Mouse (Mus musculus) embryonic fibroblast, embryonic 13.5 days (primary cell): ENCODE measurements around the gene Pgm5. TPM values are rescaled to one million over a fixed set of nuclear protein-coding genes. Genes with fewer than 3 reads are reported as not detected.

Experiments used
- H3K27ac ChIP-seq: 2 replicates; pipeline ENCODE4 v1.5.1; 2012; ENCODE audit warnings: low read length, control low read depth, inconsistent platforms; ENCODE audit not compliant: insufficient read depth
- H3K4me1 ChIP-seq: 2 replicates; pipeline ENCODE4 v1.6.1; 2011; ENCODE audit warnings: low read length; ENCODE audit not compliant: control insufficient read depth, insufficient read depth
- H3K4me3 ChIP-seq: 2 replicates; pipeline ENCODE4 v1.5.1; 2011; ENCODE audit warnings: mild to moderate bottlenecking, control low read depth, low read length; ENCODE audit not compliant: insufficient read depth
- CTCF ChIP-seq: IDR thresholded peaks from 2 replicates; pipeline ENCODE4 v1.5.1; 2011; ENCODE audit warnings: mild to moderate bottlenecking, control low read depth, low read length, moderate library complexity, borderline replicate concordance; ENCODE audit not compliant: insufficient read depth
- POLR2A ChIP-seq: IDR thresholded peaks from 2 replicates; pipeline ENCODE4 v1.6.1; 2011; ENCODE audit warnings: low read depth, mild to moderate bottlenecking, control low read depth, low read length, moderate library complexity
- polyA plus RNA-seq: library from polyadenylated mRNA; stranded (reverse); fragments of >200 nt; gene quantifications from 2 replicates; pipeline ENCODE4 v1.2.4, GENCODE M21; 2011; ENCODE audit warnings: low read depth; ENCODE audit not compliant: missing spikeins, insufficient read length

Pgm5 gene
- polyA plus RNA-seq, 1 experiment, result 32.8 TPM

GRCm38 (mm10) chr19:24738786-24739185 lies 122.9 kb downstream of the Pgm5 start:
- H3K4me1 ChIP-seq, result peaks cover 3% of the 10 kb centered on the region; the same call in 1 of the 2 replicates
- TF ChIP-seq POLR2A (no peak), CTCF (no peak)
- no peak overlapping the region for H3K27ac ChIP-seq
- no peak overlapping the region for H3K4me3 ChIP-seq

DNA sequence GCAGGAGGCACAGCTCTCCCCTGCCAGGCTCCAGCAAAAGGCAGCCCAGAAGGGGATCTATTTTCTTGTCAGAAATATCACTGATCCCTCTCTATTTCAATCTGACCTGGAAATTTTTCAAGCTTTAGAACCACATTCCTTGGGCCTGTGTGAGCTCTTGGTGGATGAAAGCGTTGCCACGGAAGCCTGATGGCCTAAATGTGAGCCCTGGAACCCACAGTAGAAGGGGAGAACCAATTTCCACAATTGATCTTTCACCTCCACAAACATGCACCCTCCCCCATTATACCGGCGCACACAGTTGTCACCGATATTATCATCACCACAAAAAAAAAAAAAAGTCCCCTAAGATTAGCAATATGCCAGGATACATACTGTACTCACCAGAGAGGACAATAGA lies 123.6 kb downstream of the Pgm5 start:
- Histone ChIP-seq H3K4me1 (peaks cover 3% of the 10 kb centered on the region; the same call in 1 of the 2 replicates), H3K27ac (no peak overlapping the region), H3K4me3 (no peak overlapping the region)
- TF ChIP-seq CTCF (no peak), POLR2A (no peak)

GRCm38 (mm10) chr19:24735484-24736128 lies 126.0 kb downstream of the Pgm5 start:
- Histone ChIP-seq H3K4me1 (peaks cover 3% of the 10 kb centered on the region; the same call in 1 of the 2 replicates), H3K4me3 (no peak overlapping the region), H3K27ac (peak overlapping the region; percentile 76)
- TF ChIP-seq CTCF, result no peak
- TF ChIP-seq POLR2A, result no peak

DNA sequence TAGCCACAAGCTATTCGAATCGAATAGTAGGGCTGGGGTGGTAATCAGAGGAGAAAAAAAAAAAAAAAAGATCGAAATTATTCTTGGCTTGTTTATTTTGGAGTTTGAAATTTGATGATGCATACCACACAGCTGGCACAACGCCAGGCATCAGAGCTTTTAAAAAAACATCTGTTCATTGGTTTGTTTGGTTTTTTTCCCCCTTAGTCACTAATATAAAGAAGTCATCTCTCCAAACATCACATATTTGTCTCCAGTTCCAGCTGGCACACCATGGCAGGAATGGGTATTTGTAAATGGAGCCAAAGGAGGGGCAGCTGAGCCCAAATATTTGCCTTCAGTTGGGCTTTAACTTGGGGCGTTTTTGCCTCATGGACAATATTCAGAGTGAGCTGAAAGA lies 131.0 kb downstream of the Pgm5 start:
- no peak overlapping the region for H3K4me3 ChIP-seq
- H3K27ac ChIP-seq, result no peak overlapping the region
- TF ChIP-seq POLR2A, result no peak
- H3K4me1 ChIP-seq, result peaks cover 5% of the 10 kb centered on the region

GRCm38 (mm10) chr19:24724362-24724761 lies 137.3 kb downstream of the Pgm5 start:
- no peak overlapping the region for H3K27ac ChIP-seq
- no peak overlapping the region for H3K4me3 ChIP-seq
- no peak for TF ChIP-seq POLR2A
- no peak for TF ChIP-seq CTCF
- H3K4me1 ChIP-seq, result peaks cover 10% of the 10 kb centered on the region

DNA sequence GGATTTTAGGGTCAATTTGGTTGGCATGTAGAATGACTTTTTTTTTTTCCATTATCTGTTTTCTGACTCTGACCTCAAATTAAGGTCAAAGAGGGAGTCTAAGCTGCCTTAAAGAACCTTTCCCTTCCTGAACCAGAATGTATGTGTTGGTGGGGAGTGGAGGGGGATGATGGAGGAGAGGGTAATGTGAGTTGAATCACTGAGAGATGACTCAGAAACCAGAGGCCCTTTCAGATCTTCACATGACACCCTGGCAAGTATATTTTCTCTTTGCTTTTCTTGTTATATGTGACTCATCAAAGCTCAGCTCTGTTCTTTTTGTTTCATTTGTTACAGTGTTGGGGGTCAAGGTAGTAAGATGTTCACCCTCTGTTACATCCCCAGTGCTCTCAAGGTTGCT lies 141.2 kb downstream of the Pgm5 start:
- H3K4me1 ChIP-seq, result peaks cover 10% of the 10 kb centered on the region
- TF ChIP-seq POLR2A, result no peak
- no peak for TF ChIP-seq CTCF
- no peak overlapping the region for H3K4me3 ChIP-seq
- H3K27ac ChIP-seq, result peak overlapping the region; percentile 81

- Histone ChIP-seq H3K4me1 (peaks cover 10% of the 10 kb centered on the region), H3K27ac (peak overlapping the region; percentile 81; the same call in 1 of the 2 replicates), H3K4me3 (no peak overlapping the region)
- no peak for TF ChIP-seq CTCF
- TF ChIP-seq POLR2A, result no peak
These were observed 142.2 kb downstream of the Pgm5 start for GRCm38 (mm10) chr19:24719504-24719903.

GRCm38 (mm10) chr19:24718021-24718420 lies 143.6 kb downstream of the Pgm5 start:
- H3K27ac ChIP-seq, result 0 out of 2 replicates have a peak overlapping the region, but pooled peaks have one; percentile 4
- H3K4me3 ChIP-seq, result no peak overlapping the region
- TF ChIP-seq CTCF (no peak), POLR2A (no peak)
- peaks cover 10% of the 10 kb centered on the region for H3K4me1 ChIP-seq

DNA sequence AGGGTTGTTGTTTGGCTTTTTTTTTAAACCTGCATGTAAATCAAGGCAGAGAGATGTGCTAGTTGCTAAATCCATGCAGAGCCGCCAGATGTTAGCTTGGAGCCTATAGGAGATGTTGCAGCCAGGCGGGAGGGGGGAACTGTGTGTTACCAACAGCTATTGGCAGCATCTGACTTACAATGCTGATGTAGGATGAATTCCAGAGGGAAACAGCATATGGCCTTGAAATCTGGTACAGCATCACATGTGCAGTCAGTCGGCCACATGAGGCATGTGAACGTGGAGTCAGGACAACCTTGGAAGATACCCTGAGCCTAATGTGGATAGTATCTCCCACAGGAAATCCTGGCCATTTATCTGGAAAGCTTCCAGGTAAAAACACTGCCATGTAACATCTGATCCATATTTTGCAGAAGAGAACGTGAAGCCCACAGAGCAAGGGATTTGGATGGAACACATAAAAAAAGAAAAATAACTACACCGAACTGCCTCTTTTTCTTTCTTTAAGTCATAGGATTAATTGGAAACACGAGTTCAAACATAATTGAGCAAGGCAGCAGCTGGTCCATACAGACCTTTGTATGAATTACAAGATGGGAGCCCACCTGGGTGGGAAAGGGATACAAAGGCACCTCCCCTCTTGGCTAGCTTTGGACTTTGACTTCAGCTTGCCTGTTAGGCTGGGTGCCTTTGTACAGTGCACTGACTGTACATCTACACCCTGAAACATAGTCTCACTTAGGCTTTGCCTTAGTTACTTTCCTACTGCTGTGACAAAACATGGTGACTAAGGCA lies 145.2 kb downstream of the Pgm5 start:
- H3K27ac ChIP-seq, result no peak overlapping the region
- H3K4me1 ChIP-seq, result peaks cover 10% of the 10 kb centered on the region
- TF ChIP-seq CTCF (no peak), POLR2A (no peak)
- no peak overlapping the region for H3K4me3 ChIP-seq

GRCm38 (mm10) chr19:24708032-24708431 lies 153.6 kb downstream of the Pgm5 start:
- H3K4me1 ChIP-seq, result peaks cover 11% of the 10 kb centered on the region
- TF ChIP-seq POLR2A, result no peak
- TF ChIP-seq CTCF, result no peak
- H3K4me3 ChIP-seq, result no peak overlapping the region
- H3K27ac ChIP-seq, result peak overlapping the region; percentile 9; the same call in 1 of the 2 replicates
